Mouse (Mus musculus) retina, embryonic 14.5 days (tissue): ENCODE measurements at regions not wholly inside any gene's neighbourhood (a gene's known extent, or its start where the extent isn't known, plus 50 kb on each side); places are given as distances from the start of the nearest gene placed in this dataset.
A peak's percentile ranks its signal among the peaks of the same experiment; 100 is the strongest.

Experiments used
- DNase-seq: peaks from one replicate; pipeline ENCODE4 v3.0.0-alpha.2; 2015; ENCODE audit warnings: low spot score

DNA sequence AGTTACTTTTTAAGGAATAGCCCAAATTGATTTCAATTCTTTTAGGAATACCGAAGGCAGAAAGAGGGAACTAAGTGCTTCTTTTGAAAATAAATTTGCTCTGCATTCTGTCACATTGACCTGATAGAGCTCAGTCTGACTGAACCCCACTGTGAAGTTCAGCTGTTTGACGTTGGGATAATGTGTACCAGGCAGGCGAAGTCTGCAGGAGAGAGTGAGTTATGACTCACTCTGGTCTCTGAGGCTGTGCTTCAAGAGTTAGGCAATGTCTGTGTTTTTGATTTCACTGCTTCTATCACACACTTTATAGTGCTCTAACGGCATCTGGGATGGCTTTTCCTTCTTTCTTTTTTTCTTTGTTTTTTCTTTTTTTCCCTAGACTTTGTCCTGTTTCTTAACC lies 283.5 kb downstream of the Naf1 start:
- DNase-seq, result no peak

DNA sequence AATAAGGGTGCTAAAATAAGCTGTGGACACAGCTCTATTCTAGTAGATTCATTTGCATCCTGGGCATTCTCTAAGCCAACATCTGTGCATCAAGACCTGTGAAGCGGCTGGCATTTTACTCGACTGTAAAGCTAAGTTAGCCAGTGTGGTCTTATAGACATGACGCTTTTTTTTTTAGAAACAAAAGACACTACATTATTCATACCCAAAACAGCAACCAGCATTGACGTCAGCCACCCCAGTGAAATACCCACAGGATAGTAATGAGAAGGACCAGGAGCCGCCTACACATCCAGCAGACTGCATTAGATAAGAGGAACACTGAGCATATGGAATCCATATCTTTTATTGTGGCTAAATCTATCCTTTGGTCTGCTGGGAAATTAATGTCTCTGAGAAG lies 321.7 kb downstream of the Naf1 start:
- DNase-seq, result no peak

DNA sequence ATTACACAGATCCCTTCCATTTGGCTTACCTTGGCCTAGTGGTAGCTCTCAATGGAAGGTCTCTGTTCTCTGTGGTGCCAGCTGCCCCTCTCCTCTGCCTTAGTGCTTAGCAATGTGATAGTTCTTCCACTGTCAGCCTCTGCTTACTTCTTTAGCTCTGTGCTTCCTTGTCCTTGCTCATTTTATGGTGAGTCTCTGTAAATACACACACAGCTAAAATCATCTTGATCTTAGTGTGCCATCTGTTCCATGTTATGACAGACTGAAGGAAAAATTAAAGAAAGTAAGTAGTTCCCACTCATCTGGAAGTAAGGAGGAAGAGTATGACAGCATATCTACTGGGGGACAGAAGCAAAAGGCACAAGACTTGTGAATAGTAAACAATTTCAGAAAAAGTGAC lies 324.4 kb upstream of the Nat3 start:
- DNase-seq, result no peak

DNA sequence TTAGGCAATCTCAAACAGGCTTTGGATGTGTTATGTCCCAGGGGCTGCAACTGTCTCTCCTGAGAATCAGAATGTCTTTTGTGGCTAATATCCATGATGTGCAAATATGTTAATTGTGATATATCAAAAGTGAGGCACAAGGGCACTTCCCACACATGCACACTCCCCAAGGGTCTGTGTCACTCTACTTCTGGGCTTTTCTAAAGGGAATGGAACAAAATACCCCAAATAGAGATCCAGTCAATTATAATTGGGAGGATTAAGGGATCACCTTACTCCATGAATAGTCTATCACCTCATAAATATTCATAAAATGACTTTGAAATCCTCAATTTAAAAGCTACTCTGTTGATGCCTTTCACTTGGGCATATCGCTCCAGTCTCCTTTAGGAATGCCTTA lies 317.6 kb upstream of the Nat3 start:
- DNase-seq, result no peak

DNA sequence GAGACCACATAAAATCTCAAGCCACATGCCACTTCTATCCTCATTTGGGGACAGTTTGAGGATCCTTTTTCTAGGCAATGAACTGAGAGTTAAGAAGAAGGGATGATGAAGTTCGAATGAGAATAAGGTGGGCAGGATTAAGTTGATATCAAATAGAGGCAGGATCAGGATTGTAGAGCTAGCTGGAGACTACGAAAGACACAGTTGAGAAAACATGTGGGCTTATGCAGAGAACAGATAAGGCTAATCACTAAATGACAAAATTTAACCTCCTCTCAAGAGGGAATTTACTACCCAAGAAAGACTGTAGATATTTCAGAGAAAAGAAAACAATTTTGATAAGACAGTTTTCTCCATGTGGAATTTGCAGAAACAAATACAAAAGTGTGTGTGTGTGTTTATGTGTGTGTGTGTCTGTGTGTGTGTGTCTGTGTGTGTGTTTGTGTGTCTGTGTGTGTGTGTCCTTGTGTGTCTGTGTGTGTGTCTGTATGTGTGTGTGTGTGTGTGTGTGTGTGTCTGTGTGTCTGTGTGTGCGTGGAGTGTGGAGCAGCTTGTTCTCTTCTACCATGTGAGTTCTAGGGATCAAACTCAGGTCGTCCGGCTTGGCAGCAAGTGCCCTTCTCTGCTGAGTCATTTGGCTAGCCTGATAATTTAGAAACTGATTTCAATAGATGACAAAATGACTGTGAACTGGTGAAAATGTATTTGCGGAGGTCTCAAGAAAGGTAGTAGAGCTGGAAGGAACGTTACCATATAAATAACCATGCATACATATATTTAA lies 291.5 kb upstream of the Nat3 start:
- no peak for DNase-seq

DNA sequence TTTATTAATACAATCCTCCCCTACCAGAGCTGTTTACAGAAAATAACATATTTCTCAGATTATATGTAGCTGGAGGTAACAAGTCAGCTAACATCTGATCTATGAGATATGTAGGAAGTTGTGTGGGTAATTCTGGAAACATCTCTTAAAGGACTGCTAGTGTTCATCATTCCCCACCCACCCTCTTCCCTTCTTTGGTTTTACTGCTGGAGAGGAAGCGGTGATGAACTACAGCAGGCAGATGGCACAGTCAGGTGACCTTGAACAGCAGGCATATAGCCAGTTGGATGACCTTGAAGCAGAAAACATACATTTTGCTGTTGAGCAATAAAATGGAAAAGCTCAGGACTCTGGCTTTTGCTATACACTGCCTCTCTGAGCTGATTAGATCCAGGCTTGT lies 284.7 kb upstream of the Nat3 start:
- no peak for DNase-seq

DNA sequence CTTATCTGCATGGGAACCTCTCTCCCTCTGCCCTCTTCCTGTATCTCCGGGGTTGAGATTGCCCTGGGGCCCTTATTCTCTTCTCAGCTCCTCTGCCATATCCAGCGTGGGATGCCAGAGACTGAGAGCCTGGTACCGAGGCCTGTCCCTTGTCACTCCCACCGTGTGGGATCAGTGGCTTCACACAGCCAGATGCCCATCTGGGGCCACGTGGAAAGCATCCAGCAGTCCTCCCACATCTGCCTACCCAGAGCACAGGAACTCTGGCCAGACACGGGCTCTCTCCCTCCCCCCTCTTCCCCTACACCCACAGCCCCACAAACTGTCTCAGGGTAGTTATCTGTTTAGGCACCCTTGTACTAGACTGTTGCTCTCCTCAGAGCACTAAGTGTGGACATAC lies 244.9 kb upstream of the Nat3 start:
- no peak for DNase-seq

DNA sequence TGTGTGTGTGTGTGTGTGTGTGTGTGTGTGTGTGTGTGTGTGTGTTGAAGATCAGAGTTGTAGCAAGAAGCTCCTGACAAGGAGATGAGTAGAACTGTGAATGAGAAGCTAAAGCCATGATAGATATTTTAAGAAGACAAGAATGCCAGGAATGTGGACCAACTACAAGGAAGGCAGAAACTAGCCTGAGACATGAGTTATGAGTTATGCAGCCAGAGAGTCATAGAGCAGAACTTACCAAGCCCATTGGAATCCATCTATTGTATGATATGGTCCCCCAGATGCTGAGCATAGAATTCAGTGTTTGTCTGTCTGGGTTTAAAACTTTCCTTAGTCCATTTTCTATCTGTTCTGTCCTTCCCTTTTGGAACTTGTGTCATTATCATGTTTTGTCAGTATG lies 244.2 kb upstream of the Nat3 start:
- no peak for DNase-seq

DNA sequence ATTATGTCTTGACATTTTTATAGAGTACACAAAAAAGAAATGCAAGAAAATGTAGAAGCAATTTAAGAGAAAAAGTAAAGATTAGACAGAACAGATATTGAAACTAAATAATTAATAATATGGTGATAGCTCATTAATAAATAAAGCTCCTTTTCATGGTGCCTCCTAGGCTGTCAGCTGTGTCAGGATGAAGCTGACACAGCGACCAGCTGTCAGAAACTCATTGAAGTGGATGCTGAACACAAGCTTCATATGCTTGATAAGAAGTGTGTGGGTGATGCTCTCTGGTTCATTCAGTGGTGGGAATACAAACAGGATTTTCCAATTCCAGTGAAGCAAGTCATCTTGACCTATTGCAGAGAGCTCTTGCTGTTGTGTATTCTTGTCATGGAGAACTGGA lies 213.2 kb upstream of the Nat3 start:
- peak; percentile 56 for DNase-seq

DNA sequence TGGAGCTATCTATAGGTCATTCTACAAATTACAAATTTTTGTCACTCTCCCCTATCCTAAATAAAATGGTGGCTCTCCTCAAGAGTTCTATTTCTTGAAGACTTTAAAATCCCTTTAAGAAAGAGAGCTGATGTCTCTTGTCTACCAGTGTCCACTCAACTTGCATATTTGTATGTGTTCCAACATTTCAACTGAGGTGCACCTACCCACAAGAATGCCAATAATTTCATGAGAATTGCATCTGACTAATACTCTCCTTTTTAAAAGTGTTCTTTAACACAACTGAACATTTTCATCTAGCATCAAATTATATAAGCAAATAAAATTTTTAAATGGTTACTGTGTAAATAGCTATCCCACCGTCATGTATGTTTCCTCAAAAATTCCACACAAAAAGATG lies 206.3 kb upstream of the Nat3 start:
- no peak for DNase-seq

DNA sequence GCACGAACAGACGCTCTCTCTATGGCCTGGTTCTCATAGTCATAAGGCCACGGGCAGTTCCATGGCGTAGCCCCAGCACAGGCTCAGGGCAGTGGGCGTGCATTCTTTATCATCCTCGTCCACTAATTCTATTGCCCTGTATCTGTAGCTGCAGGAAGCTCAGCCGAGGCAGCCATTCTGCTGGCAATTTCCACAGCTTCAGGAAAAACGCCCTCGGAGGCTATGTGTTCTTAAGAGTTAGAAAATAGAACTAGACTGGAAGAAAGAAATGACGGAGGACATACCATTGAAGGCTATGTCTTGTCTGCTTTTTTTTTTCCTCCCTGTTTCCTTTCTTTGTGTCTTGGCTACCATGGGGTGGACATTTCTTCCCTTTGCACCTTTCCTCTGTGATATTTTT lies 205.0 kb upstream of the Nat3 start:
- DNase-seq, result no peak

DNA sequence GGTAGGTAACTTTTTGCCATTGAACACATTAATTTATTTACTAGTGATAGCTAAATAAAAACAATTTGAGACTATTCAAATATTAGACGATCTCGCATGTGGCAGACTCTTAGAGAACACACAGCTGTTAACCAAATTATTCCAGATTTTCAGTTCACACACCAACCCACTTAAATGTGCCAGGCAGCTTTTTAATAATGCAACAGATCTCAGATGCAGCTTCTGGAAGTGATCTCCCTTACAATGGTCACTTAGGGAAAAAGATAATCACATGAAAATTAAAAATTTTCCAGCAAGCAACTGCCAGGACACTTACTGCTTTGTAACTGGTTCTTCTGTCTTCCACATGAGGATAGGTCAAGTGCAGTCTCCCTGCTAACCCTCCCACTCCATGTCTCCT lies 203.1 kb upstream of the Nat3 start:
- DNase-seq, result no peak

DNA sequence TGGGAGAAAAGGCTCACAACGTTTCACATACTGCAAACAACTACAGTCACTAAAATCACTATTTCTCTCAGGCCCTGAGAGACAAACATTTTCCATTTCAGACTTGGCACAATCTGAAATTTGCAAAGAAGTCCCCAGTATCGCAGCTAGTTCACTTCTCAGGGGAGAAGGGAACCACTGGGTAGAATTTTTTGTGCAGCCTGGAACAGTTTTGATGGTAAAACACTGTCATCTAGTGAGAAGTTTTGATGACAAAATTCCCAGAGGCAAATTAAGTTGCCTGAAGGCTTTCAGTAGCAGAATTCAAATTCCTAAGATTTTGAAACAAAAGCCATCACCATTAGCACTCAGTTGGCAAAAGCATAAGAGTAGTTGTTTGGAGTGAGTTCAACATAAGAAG lies 195.2 kb upstream of the Nat3 start:
- DNase-seq, result no peak

DNA sequence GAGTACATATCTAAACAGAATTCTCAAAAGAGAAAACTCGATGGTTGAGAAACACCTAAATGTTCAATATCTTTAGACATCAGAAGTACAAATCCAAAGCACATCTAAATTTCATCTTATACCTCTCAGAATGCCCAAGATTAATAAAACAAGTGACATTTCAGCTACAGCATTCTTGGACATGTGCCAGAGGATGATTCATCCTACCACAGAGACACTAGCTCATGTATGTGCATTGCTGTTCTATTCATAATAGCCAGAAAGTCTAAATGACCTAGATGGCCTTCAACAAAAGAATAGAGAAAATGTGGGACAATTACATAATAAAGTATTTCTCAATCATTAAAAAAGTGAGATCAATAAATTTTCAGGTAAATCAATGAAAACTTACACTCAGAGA lies 146.6 kb upstream of the Nat3 start:
- no peak for DNase-seq

DNA sequence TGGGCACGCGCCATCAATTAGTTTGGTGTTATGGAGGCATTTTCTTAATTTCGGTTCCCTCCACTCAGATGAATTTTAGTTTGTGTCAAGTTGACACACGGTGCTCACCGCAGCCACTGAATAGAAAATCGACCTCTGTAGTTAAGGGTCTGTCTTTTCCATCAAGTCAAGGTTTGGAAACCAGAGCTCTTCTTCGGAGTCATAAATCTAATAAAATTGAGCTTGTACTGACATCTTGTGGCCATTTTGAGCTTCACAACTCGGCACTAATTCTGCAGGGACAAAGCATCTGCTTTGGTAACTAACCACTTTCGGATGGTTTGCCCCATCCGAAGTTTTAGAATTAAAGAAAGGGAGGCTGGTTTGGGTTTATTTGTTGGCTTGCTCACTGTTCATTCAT lies 117.7 kb upstream of the Nat3 start:
- peak; percentile 85 for DNase-seq

DNA sequence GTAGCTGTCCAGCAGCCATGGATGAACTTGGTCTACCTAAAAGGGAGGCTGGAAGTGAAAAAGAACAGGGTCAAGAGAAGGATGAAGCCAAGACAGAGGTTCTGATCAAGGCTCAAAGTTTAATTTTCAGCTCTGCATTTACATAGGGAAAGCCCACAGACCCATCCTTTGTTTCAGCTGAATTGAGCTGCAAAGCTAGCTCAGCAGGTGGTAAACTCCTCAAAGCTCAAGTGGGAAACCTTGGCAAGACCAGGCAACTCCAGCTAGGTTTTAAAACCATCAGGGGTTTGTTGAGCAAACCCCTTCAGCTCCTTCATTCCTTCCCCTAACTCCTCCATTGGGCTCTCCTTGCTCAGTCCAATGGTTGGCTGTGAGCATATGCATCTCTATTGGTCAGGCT lies 108.8 kb upstream of the Nat3 start:
- DNase-seq, result no peak

DNA sequence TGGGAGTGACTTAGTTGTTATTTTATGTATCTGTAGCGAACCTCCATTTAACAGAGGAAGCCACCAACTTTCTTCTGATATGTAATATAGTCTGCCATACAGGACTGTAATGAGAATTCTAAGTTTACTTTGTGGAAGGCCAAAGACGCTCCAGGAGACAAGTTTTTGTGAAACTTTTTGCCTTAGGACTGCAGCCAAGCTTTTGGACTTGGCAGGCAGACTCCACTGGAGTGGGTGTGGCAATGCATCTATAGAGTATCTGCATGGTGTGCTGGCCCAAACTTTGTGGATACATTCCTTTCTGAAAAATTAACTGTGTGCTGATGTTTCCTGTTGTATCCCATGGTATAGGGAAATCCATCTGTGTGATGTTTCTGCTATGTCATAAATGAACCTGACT lies 101.1 kb upstream of the Nat3 start:
- DNase-seq, result no peak
